Mouse (Mus musculus) olfactory bulb, adult 2 months (tissue): ENCODE results near the gene Chst8. TPM values are rescaled to one million over a fixed set of nuclear protein-coding genes. Genes with fewer than 3 reads are reported as not detected.
A peak's percentile ranks its signal among the peaks of the same experiment; 100 is the strongest.

Experiments
- H3K27ac ChIP-seq: fragments of 200-500 bp; 2 replicates; pipeline ENCODE4 v1.5.1; 2012; ENCODE audit warnings: low read depth, low read length; ENCODE audit not compliant: insufficient read depth
- H3K4me1 ChIP-seq: fragments of 200-500 bp; 2 replicates; pipeline ENCODE4 v1.6.1; 2012; ENCODE audit warnings: low read length; ENCODE audit not compliant: control insufficient read depth, insufficient read depth
- H3K4me3 ChIP-seq: fragments of 200-500 bp; 2 replicates; pipeline ENCODE4 v1.5.1; 2012; ENCODE audit warnings: mild to moderate bottlenecking, low read depth, low read length, moderate library complexity; ENCODE audit not compliant: insufficient read depth
- CTCF ChIP-seq: fragments of 200-500 bp; IDR thresholded peaks from 2 replicates; pipeline ENCODE4 v1.5.1; 2012; ENCODE audit warnings: low read depth, mild to moderate bottlenecking, low read length, moderate library complexity; ENCODE audit not compliant: insufficient read depth
- POLR2A ChIP-seq: fragments of 200-500 bp; IDR thresholded peaks from 2 replicates; pipeline ENCODE4 v1.6.1; 2012; ENCODE audit warnings: mild to moderate bottlenecking, low read depth, low read length, moderate library complexity; ENCODE audit not compliant: insufficient read depth
- WGBS: fragments of 180-500 bp; shearing (Covaris S2); methylation state at CpG from one replicate; pipeline ENCODE4 v1.1.7; 2018; 5-methylcytosine and 5-hydroxymethylcytosine counted together
- polyA plus RNA-seq: library from polyadenylated mRNA; stranded (reverse); fragments of >200 nt; gene quantifications from 2 replicates; pipeline ENCODE4 v1.2.4, GENCODE M21; 2012; ENCODE audit warnings: low replicate concordance; ENCODE audit not compliant: missing spikeins, insufficient read depth, insufficient read length

The Chst8 gene
- polyA plus RNA-seq, 1 experiment, result not detected

DNA sequence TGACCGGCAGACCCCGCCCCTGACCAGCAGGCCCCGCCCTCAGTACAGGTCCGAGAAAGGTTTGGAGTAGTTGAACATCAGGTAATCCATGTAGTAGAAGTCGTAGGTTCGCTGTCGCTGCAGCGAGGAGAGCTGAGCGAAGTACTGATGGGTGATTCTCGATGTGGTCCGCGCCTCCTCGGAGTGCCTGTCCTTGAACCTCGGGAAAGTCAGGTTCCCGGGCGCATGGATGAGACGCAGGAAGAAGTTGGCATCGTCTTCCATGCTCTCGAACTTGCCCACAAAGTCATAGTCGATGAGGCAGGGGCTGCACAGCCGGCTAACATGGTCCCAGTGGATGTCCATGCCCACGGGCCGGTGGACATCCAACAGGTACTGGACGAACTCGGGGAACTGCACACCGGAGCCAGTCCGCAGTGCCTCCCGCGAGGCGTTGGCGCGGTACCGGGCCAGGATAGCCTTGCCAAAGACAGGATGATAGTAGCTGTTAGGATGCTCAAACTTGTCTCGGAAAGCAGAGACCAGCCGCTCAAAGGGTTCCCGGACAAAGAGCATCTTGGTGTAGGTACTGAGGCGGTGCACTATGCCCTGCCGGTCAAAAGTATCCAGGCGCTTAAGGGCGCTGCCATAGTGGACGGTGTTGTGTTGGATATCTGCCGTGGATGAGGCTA lies 137.3 kb downstream of the Chst8 start:
- 16% methylated on average over 42 of the region's 42 CpGs for WGBS
- TF ChIP-seq POLR2A (no peak), CTCF (no peak)
- H3K4me1 ChIP-seq, result peaks cover 10% of the 10 kb centered on the region
- H3K4me3 ChIP-seq, result peak overlapping the region; percentile 18; the same call in 1 of the 2 replicates
- H3K27ac ChIP-seq, result no peak overlapping the region

GRCm38 (mm10) chr7:34672916-34673315 lies 139.6 kb downstream of the Chst8 start:
- TF ChIP-seq CTCF (no peak), POLR2A (no peak)
- H3K4me1 ChIP-seq, result peaks cover 10% of the 10 kb centered on the region
- 69% methylated on average over 4 of the region's 4 CpGs for WGBS
- H3K4me3 ChIP-seq, result no peak overlapping the region
- H3K27ac ChIP-seq, result no peak overlapping the region

GRCm38 (mm10) chr7:34671911-34672310 lies 140.6 kb downstream of the Chst8 start:
- Histone ChIP-seq H3K4me1 (peaks cover 10% of the 10 kb centered on the region), H3K4me3 (no peak overlapping the region), H3K27ac (no peak overlapping the region)
- TF ChIP-seq POLR2A, result no peak
- peak; percentile 99 for TF ChIP-seq CTCF
- WGBS, result 2% methylated on average over 6 of the region's 6 CpGs

DNA sequence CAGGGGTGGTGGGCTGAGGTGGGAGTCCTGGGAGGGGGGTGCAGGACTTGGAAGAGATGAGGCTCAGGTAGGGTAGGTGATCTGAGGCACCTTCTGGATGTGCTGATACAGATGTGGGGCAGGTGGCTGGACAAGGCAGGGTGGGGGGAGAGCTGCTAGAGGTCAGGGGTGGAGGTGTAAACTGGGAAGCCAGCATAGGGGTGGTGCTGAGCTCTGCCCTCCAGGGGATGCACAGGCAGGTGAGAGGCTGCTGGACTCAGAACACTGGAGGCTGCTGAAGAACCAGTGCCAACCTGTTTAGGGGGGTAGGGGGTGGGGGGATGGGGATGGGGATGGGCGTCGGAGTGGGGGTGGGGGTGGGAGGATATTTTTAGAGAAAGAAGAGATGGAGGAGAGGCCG lies 141.7 kb downstream of the Chst8 start:
- Histone ChIP-seq H3K27ac (no peak overlapping the region), H3K4me3 (no peak overlapping the region), H3K4me1 (peaks cover 7% of the 10 kb centered on the region)
- 90% methylated on average over 3 of the region's 3 CpGs for WGBS
- no peak for TF ChIP-seq POLR2A
- TF ChIP-seq CTCF, result no peak

DNA sequence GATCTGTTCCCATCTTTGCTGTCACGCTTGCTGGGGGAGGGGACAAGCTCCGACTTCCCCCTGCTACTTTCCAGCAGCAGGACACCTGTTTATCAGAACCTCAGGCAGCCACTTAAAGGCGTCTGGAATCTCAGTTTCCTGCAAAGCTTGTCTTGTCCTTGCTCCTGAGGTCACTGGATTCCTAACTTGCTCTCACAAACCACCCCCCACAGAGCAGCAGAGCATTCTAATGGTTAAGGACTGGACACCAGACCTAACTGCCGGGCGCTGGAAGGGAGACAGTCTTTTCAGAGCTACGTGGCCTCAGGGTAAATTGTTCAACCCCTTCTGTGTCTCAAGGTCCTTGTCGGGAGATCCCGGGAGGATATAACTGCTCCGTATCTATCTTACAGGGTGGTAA lies 143.2 kb downstream of the Chst8 start:
- Histone ChIP-seq H3K4me1 (no peaks in the 10 kb centered on the region), H3K4me3 (no peak overlapping the region), H3K27ac (no peak overlapping the region)
- 54% methylated on average over 9 of the region's 9 CpGs for WGBS
- TF ChIP-seq POLR2A (no peak), CTCF (no peak)

DNA sequence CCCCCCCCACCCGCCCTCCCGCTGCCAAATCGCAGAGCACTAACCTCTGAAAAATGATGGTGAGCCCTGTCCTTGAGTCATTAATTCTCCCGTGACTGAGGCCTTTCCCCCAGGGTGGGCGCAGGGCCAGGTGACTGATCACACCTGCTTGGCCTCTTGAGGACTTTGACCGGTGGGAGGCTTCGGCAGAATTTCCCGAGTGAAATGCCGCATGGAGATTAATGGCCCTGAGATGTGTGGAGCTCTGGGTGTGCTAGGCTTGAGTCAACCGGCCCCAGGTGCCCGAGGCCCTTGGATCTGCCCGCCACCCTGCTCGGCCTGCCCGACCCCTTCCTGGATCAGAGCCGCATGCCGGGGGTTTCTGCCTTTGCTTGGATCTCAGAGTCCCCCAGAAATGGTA lies 144.6 kb downstream of the Chst8 start:
- Histone ChIP-seq H3K4me3 (no peak overlapping the region), H3K27ac (no peak overlapping the region), H3K4me1 (no peaks in the 10 kb centered on the region)
- WGBS, result 92% methylated on average over 15 of the region's 16 CpGs
- TF ChIP-seq POLR2A (no peak), CTCF (no peak)

GRCm38 (mm10) chr7:34663145-34663544 lies 149.4 kb downstream of the Chst8 start:
- no peaks in the 10 kb centered on the region for H3K4me1 ChIP-seq
- TF ChIP-seq POLR2A (no peak), CTCF (no peak)
- 67% methylated on average over 7 of the region's 7 CpGs for WGBS
- H3K4me3 ChIP-seq, result no peak overlapping the region
- H3K27ac ChIP-seq, result no peak overlapping the region

DNA sequence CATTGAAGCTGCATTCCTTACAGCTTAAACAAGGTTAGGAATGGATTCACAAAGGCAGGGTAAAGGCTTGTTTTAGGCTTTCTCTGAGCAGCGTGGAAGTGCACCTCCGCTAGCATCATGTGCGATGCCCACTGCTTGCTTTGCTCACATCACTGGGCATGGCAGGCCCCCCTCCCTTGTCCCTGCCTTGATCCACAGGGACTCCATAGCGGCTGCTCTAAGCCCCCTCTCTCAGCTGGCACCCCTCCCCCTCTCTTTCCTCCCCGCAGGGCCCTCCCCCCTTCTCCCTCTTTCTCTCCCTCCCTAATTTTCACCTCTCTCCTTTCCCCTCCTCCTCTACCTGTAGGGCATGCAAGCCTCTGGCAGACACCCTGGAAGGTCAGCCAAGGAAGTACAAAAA lies 150.3 kb downstream of the Chst8 start:
- 65% methylated on average over 5 of the region's 5 CpGs for WGBS
- TF ChIP-seq POLR2A (no peak), CTCF (no peak)
- H3K4me3 ChIP-seq, result no peak overlapping the region
- H3K27ac ChIP-seq, result no peak overlapping the region
- H3K4me1 ChIP-seq, result no peaks in the 10 kb centered on the region

DNA sequence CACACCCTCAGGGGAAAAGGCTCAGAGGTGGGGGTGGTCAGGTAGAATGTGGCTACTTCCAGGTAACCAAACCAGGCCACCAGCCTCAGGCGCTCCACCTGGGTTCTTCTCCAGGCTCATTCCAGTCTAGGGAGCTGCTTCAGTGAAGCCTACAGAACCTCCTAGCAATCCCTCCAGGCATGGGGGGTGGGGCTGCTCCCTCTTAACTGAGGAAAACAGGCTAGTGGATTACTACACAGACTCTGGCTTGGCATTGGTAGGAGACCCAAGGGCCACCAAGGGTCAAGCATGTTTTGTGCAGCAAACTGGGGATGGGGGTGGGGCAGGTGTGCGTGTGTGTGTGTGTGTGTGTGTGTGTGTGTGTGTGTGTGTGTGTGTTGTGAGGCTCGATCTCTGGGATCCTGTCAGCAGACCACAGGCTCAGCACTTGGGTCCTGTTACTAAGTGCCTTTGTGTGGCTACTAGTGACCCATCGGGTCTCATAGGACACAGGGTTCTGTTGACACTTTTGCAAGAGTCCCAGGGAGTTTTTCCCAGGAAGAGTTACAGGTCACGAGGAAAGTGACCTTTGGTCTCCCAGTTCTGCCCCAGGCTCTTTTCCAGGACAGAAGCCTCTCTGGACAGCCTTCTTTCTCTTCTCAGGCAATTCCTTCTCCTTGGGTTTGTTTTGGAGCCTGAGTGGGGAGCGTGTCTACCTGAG lies 153.0 kb downstream of the Chst8 start:
- 88% methylated on average over 6 of the region's 6 CpGs for WGBS
- TF ChIP-seq POLR2A, result no peak
- TF ChIP-seq CTCF, result no peak
- 0 out of 2 replicates have a peak, but pooled peaks cover 2% of the 10 kb centered on the region for H3K4me1 ChIP-seq
- no peak overlapping the region for H3K4me3 ChIP-seq
- no peak overlapping the region for H3K27ac ChIP-seq
